Mouse (Mus musculus) CH12.LX (cell line): ENCODE data around the gene Rab11a.

Experiments used
- BHLHE40 ChIP-seq: IDR thresholded peaks from 2 replicates; pipeline ENCODE4 v1.6.1; 2011; ENCODE audit warnings: mild to moderate bottlenecking, low read depth, low read length, improper control_type of control experiment
- CTCF ChIP-seq, 2 experiments: IDR thresholded peaks in 1 of 2; conservative IDR thresholded peaks in 1 of 2; 2 replicates each; pipeline ENCODE4 v1.5.1; 2011 to 2012; ENCODE audit warnings: low read depth in 2 of 2, low read length in 2 of 2, improper control_type of control experiment in 1 of 2, inconsistent platforms in 1 of 2, mild to moderate bottlenecking in 1 of 2, moderate library complexity in 1 of 2
- GABPA ChIP-seq: IDR thresholded peaks from 2 replicates; pipeline ENCODE4 v1.6.1; 2012; ENCODE audit warnings: low read depth, low read length, improper control_type of control experiment, inconsistent platforms; ENCODE audit not compliant: insufficient replicate concordance
- JUND ChIP-seq: conservative IDR thresholded peaks from 2 replicates; pipeline ENCODE4 v1.6.1; 2011; ENCODE audit warnings: low read depth, low read length, improper control_type of control experiment
- POLR2A ChIP-seq: IDR thresholded peaks from 2 replicates; pipeline ENCODE4 v1.6.1; 2011; ENCODE audit warnings: low read depth, mild to moderate bottlenecking, improper control_type of control experiment, low read length
- TCF12 ChIP-seq: IDR thresholded peaks from 2 replicates; pipeline ENCODE4 v1.6.1; 2014; ENCODE audit warnings: low read depth, mild to moderate bottlenecking, inconsistent platforms, low read length, improper control_type of control experiment
- ZC3H11A ChIP-seq: IDR thresholded peaks from 2 replicates; pipeline ENCODE4 v1.6.1; 2012; ENCODE audit warnings: low read depth, mild to moderate bottlenecking, inconsistent platforms, low read length, improper control_type of control experiment

GRCm38 (mm10) chr9:64758052-64758451 lies 20.5 kb upstream of the Rab11a start:
- TF ChIP-seq GABPA (no peak), ZC3H11A (no peak), TCF12 (no peak), CTCF (conservative IDR thresholded peaks at IDR 0.05 in 1 of 2, IDR thresholded peaks at IDR 0.05 in 1 of 2; ENCODE audit: low read depth in 2 of 2, low read length in 2 of 2) (no peak), BHLHE40 (no peak), POLR2A (no peak), JUND (no peak)
